Mouse (Mus musculus) megakaryocyte progenitor cell, adult 5-6 weeks (primary cell): ENCODE measurements around the gene Tbx21. TPM values are rescaled to one million over a fixed set of nuclear protein-coding genes. Genes with fewer than 3 reads are reported as not detected.

Experiments used
- ATAC-seq: replicated peaks from 2 replicates; pipeline ENCODE4 v1.8.0; 2016; ENCODE audit warnings: mild to moderate bottlenecking, moderate TSS enrichment, inconsistent platforms; ENCODE audit not compliant: poor library complexity
- total RNA-seq, 2 experiments: library from RNA; stranded (forward) in 1 of 2; stranded (reverse) in 1 of 2; fragments of 157-497, 149-512 nt in 1 of 2; fragments of 200-1000 nt in 1 of 2; gene quantifications; 2 replicates each; pipeline versions ENCODE4 v1.2.3 to v1.2.4; 2015 to 2017

Gene Tbx21
- total RNA-seq, 2 experiments from 2014 or later, result not detected

- ATAC-seq, result no peak
Measured at GRCm38 (mm10) chr11:97048090-97048650, 67.0 kb downstream of the Tbx21 start.

Other genes starting within 250 kb of the Tbx21 start
- 30.3 and 31.4 TPM in 2 replicates for gene Cdk5rap3, start 198.8 kb downstream of the Tbx21 start, total RNA-seq (2015)
- gene Cdk5rap3, start 198.8 kb downstream of the Tbx21 start, total RNA-seq (2017), result 70.1 and 74.3 TPM in 2 replicates
- gene Prr15l, start 187.2 kb downstream of the Tbx21 start, total RNA-seq (2015), result not detected in 2 replicates
- not detected in 2 replicates for gene Prr15l, start 187.2 kb downstream of the Tbx21 start, total RNA-seq (2017)
- 22.5 and 23.0 TPM in 2 replicates for gene Pnpo, start 171.3 kb downstream of the Tbx21 start, total RNA-seq (2015)
- 36.3 and 38.7 TPM in 2 replicates for gene Pnpo, start 171.3 kb downstream of the Tbx21 start, total RNA-seq (2017)
- 21.0 and 27.4 TPM in 2 replicates for gene Sp2, start 132.4 kb downstream of the Tbx21 start, total RNA-seq (2015)
- gene Sp2, start 132.4 kb downstream of the Tbx21 start, total RNA-seq (2017), result 2.3 and 2.8 TPM in 2 replicates
- not detected in 2 replicates for gene Sp6, start 101.9 kb downstream of the Tbx21 start, total RNA-seq (2015)
- gene Sp6, start 101.9 kb downstream of the Tbx21 start, total RNA-seq (2017), result 0.03 TPM in 1 of 2 replicates, not detected in the other
- gene Scrn2, start 85.4 kb downstream of the Tbx21 start, total RNA-seq (2015), result 3.0 and 4.2 TPM in 2 replicates
- 18.3 and 21.1 TPM in 2 replicates for gene Scrn2, start 85.4 kb downstream of the Tbx21 start, total RNA-seq (2017)
- 0.64 and 0.69 TPM in 2 replicates for gene Lrrc46, start 73.9 kb downstream of the Tbx21 start, total RNA-seq (2015)
- gene Lrrc46, start 73.9 kb downstream of the Tbx21 start, total RNA-seq (2017), result not detected in 2 replicates
- 32.1 and 34.0 TPM in 2 replicates for gene Mrpl10, start 73.8 kb downstream of the Tbx21 start, total RNA-seq (2015)
- gene Mrpl10, start 73.8 kb downstream of the Tbx21 start, total RNA-seq (2017), result 19.7 and 24.5 TPM in 2 replicates
- 8.5 and 9.7 TPM in 2 replicates for gene Osbpl7, start 64.7 kb downstream of the Tbx21 start, total RNA-seq (2015)
- gene Osbpl7, start 64.7 kb downstream of the Tbx21 start, total RNA-seq (2017), result 8.3 and 10.5 TPM in 2 replicates
- gene Tbkbp1, start 36.2 kb upstream of the Tbx21 start, total RNA-seq (2015), result 3.6 and 4.1 TPM in 2 replicates
- gene Tbkbp1, start 36.2 kb upstream of the Tbx21 start, total RNA-seq (2017), result 2.5 and 5.8 TPM in 2 replicates
- 156 and 175 TPM in 2 replicates for gene Kpnb1, start 72.5 kb upstream of the Tbx21 start, total RNA-seq (2015)
- gene Kpnb1, start 72.5 kb upstream of the Tbx21 start, total RNA-seq (2017), result 312 and 387 TPM in 2 replicates
- gene Npepps, start 165.3 kb upstream of the Tbx21 start, total RNA-seq (2015), result 38.7 TPM in 2 replicates
- gene Npepps, start 165.3 kb upstream of the Tbx21 start, total RNA-seq (2017), result 24.6 and 27.9 TPM in 2 replicates
- gene Mrpl45, start 200.4 kb upstream of the Tbx21 start, total RNA-seq (2015), result 34.7 and 43.6 TPM in 2 replicates
- gene Mrpl45, start 200.4 kb upstream of the Tbx21 start, total RNA-seq (2017), result 22.4 and 23.1 TPM in 2 replicates
- 0.02 and 0.05 TPM in 2 replicates for gene Gpr179, start 236.7 kb upstream of the Tbx21 start, total RNA-seq (2015)
- 0.10 TPM in 1 of 2 replicates, not detected in the other for gene Gpr179, start 236.7 kb upstream of the Tbx21 start, total RNA-seq (2017)
- gene Socs7, start 247.2 kb upstream of the Tbx21 start, total RNA-seq (2015), result 5.3 and 7.2 TPM in 2 replicates
- 10.2 and 11.0 TPM in 2 replicates for gene Socs7, start 247.2 kb upstream of the Tbx21 start, total RNA-seq (2017)